Mouse (Mus musculus): ENCODE measurements at regions not wholly inside any gene's neighbourhood (a gene's known extent, or its start where the extent isn't known, plus 50 kb on each side); places are given as distances from the start of the nearest gene placed in this dataset.

DNA sequence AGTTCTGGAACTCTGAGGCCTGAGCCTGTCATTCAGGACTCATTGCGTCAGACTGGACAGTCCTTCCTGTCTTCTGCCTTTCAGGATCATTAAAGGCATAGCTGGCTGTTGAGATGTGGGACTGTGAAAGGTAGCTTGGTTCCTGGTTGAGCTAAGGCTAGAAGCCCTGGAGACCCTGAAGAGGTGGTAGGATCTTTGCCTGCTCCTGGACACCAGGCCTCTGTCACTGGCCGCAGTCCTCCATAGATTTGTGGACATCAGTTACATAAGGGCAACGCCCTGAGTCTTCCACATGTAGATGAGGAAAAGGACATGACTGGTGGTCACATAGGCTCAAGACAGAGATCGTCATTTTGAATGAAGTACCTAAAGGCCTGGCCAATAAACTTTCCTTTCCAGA lies 127.9 kb downstream of the Opa1 start:
- no peak for DNase-seq (ENCODE audit: low spot score in 2 of 2)

DNA sequence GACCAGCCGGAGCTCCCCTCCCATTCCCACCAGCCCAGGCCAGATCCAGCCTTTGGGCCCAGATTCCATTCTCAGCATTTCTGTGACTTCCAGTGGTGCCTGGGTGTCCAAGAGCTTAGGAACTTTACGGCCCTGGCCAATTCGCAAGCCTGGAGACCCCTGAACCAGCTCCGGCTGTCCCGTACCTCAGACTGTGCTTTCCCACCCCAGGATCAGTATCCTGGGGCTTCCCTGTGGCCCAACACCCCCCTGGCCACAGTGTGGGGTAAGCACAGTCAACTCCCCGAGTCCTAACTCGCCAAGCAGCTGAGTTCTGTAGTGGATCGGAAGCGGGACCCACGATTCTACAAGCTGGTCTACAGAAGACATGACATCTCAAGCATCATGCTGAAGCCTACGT lies 128.5 kb downstream of the Opa1 start:
- no peak for DNase-seq (ENCODE audit: low spot score in 2 of 2)

DNA sequence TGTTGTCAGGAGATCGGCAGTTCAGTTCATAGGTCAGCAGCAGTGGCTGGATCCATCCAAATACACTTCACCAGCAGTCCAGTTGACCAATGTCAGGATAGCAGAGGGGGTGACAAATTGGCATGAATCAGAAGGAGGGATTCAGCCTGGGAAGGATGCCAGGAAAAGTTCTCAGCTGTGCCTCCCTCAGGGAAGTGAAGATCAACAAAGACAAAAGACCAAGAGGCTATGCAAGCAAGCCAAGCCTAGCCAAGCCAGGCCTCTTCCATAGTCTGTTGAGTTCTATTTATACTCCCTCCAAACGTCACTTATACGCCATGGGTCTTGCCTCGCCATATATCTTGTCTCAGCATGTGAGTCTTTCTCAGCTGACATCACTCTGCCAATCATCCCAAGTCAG lies 129.9 kb downstream of the Opa1 start:
- DNase-seq (ENCODE audit: low spot score in 2 of 2): no peak

DNA sequence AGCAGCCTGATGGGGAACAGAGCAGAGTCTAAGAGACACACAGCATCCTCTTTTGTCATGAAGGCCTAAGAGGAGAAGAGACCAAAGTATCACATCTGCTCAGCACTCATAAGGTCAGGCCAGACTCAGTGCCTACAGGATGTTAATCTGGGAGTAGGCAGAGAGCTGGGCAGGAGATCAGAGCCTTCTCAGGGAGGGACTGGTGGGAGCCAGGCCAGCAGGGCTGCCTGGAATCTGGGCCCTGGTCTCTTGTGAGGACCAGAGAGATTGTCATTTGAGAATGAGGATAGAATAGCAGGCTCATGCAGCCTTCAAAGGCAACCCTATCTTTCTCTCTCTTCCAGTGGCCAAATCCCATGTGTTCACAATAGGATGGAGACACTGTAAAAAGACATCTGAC lies 132.3 kb downstream of the Opa1 start:
- DNase-seq (ENCODE audit: low spot score in 2 of 2): no peak

DNA sequence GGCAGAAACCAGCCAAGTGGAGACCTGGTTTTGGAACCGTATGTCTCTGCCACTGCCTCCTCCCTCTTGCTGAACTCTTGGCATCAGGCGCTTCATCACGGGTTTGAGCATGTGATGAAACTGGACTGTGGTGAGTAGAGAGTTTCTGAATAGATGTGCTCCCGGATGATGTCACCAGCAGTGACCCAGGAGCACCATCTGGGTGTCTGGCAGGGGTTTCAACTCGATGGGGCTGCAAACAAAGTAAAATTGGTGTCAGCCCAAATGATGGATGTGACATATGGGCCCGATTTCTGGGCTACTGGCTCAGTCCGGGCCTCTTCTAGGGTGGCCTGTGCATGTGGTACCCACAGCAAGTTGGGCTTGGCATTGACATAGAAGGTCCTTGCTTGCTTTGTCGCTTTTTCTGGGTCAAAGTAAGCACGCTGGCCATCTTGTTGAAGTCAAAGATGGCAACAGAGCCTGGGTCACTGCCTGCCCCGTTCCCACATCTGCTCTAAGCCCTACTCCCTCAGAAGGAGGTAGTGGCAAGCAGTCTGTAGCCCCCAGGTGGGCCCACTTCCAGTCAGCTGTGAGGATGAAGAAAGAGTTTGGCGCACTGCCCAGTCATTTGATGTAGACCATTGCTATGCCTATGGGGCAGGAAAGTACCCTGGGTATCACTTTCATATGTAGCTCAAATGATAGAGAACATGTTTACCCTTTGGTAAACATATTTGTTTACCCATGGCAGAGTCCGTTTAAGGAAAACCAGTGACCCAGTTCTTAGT lies 133.0 kb downstream of the Opa1 start:
- DNase-seq (ENCODE audit: low spot score in 2 of 2): no peak

DNA sequence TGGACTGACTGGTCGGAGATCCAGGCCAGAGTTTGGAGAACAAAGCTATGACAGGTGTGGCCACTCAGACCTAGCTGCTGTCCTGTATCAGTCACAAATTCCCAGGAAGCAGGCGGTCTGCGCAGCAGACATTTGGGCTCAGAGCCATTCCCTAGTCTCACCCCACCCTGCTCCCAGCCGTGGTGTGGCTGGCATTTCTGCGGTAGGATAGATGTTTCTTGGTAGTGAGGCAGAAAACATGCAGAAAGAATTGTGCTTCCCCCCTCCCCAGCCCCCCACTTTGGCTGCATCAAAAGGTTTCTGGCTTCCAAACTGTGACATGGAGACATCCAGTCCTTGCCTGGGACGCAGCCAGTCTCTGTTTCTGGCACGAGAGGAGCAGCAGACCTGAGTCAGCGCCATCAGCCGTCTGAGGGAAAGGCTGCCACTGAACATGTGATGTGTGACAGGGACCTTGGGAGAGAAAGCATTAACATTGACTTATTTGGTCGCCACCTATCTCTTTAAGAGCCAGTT lies 135.5 kb downstream of the Opa1 start:
- DNase-seq (ENCODE audit: low spot score in 2 of 2): no peak

DNA sequence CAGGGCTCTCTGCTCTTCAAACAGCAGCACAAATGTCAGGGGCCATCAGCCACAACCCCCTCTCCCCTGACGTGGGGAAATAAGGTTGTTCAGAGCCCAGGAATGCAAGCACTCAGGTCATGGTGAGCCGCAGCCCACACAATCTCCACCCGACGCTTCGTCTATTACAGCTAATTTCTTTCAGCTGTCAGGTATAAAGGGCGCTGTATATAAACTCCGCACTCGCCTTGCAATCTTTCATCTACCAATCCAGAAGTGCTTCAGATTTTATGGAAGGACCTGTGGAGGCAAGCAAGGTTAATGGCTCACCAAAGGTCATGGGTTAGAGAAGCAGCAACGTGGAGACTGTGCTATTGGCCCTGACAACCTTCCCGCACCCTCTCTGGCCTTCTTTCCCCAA lies 139.8 kb downstream of the Opa1 start:
- no peak for DNase-seq (ENCODE audit: low spot score in 2 of 2)

DNA sequence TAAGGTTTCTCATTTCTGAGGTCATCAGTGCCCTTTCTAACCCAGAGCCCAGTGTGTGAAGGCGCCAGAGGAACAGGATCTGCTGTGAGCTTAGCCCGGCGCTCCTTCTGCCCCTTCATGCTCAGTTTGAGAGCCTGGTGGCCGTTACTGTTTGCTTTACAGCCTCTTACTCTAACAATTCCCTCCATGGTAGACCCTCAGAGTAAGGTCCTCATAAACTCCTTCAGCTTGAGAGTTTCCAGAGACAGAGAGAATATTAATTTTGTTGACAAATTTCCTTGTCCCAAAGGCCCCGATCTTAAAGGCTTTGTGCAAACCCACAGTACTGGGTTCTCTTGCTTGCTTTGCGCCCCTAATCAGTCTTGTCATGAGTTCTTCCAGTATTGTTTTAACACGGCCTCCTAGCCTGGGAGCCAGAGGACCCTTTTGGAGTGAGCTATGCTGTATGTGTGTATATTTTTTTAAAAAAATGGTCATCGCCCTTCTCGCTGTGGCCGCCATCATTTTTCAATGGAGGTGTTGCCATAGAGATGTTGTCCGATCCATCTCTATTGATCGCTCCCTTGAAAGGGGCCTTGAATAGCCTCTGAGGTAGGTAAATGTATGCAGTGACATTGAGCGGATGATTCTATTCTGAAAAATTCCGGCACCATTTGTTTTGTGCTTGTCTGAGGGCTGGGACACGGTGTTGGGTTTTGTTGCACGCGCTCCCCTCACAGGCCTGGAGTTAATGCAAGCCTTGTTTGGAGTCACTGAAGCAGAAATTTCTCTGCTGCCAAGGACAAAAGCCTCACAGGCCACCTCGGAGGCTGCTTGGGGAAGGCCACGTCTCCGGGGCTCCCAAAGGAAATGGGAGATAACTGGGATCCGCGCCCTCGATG lies 140.7 kb downstream of the Opa1 start:
- no peak for DNase-seq (ENCODE audit: low spot score in 2 of 2)

DNA sequence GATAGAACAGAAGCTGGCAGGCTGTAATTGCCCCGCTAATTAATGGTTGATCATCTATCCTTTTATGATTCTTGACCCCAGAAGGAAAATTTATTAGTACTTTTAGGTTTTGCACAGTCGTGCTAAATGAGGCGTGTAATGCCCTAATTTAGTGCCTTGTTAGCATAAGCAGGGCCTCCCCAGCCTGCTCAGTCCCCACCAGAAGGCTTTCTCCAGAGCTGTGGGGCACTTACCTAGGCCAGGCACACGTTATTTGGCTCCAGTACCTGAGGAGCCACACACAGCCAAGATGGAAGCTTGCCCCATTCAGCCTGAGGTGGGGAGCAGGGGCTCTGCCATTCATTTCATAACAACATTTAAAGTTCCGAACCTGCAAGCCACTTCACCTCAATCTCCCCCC lies 146.0 kb downstream of the Opa1 start:
- DNase-seq (ENCODE audit: low spot score in 2 of 2): no peak

DNA sequence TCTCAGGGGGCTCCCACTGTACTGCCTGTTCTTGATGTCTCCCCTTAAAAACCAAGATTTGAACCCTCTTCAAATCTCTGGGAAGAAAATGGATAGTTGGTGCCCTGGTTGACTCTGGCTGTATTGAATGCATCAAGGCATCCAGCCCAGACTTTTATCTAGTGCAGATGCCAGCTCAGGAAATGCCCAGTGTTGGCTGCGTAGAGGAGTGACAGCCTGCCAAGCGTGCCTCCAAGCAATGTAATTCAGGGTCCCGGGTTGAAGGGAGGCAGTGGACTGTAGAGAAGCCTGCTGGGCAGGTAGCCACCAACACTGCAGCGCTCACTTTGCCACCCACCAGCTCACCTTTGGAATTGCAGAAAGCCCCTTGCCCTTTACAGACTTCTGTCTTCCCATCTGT lies 146.4 kb downstream of the Opa1 start:
- DNase-seq (ENCODE audit: low spot score in 2 of 2): no peak

DNA sequence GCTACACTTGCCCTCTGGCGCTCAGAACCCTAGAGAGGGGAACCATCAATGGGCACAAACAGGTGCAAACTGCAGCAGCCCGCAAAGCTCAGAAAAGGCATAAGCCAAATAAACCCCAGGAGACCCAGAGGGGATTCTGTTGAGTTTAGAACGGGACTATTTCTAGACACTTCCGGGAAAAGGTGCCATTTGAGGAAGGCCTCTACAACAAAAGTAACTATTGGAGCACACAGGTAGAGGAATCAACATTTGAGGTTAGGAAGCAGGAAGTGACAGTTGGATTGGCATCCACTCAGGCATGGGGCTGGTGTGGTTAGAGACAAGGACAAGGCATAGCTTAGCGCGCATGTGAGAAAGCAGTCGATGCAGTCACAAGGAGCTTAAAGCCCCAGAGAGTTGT lies 148.3 kb downstream of the Opa1 start:
- no peak for DNase-seq (ENCODE audit: low spot score in 2 of 2)

DNA sequence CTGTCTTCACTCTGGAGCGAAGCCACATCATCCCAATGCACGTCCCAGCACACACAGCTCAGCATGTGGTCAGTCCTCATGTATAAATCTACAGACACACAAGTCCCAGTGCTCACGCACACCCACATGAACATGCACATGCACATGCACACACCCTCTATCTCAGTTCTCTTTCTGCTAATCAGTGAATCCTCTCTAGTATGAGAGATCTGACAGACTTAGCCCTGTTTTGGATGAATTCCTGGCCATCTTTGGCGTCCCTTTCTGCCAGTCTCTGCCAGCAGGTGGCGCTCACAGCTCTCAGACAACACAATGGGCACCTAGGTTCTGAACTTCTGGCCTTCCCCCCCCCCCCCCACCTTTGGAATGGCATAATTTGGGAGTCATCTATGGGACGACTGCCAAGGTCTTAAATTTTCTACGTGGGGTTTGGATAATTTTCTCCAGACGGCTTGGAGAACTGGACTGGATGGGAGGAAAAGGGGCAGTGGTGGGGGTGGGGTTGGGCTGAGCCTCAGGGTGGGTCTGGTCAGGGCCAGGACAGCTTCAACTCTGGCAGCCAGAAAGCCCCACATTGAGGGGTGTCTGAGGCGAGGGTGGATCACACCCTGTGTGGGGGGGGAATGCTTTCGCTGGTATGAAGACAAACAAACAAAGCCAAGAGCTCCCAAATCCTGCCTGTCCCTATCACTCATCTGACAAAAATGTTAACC lies 149.8 kb downstream of the Opa1 start:
- DNase-seq (ENCODE audit: low spot score in 2 of 2): peak; percentile 40 to 73

DNA sequence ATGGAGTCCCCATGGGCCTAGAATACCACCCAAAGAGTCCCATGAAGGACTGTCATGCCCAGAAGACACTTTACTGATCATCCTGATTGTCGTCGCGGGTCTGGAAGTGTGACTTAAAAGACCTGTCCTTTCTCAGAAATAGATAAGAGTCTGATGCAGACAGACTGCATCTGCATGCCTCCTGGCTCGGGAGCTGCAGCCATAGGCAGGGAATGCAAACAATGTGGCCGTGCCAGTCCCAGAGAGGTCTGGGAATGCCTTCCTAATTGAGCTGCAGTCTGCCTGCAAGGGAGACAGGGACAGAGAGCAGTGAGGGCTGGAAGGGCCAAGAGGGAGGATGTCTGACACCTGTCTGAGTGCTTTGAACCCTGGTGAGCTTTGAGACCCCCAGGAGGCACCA lies 150.9 kb downstream of the Opa1 start:
- no peak for DNase-seq (ENCODE audit: low spot score in 2 of 2)

DNA sequence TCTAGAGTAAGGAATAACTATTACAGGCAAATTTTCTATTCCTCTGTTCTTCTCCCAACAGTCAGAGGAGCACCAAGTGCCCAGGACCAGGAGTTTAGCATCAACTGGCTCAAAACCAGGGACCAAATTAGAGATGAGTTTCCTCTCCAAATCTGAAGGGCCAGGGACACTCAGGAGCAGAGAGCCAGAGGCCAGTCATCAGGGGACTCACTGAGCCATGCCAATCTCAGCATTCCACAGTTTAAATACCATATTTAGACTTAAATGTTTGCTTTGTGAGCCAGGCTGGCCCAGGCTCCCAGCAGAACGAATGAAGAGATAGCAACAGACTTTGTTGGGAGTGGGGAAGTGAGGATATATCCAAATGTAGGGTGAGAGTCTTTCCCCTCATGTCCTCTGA lies 153.8 kb downstream of the Opa1 start:
- no peak for DNase-seq (ENCODE audit: low spot score in 2 of 2)

DNA sequence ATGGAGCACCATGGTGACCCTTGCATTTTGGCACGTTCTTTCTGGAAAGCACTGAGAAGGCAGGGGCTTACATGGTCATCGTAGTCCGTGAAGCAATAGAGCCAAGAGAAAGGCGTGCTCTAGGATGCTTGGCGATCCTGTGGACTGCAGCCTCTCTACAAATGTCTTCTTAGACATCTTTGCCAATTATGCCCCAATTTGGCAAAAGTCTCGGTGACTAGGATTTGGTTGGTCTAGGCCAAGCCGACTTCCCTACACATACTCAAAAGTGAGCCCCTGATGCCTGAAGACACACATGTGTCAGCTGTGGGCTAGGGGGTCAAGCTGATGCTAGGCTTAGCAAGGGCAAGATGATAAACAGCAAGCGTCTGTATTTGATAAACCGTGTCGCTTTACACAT lies 154.7 kb downstream of the Opa1 start:
- no peak for DNase-seq (ENCODE audit: low spot score in 2 of 2)

DNA sequence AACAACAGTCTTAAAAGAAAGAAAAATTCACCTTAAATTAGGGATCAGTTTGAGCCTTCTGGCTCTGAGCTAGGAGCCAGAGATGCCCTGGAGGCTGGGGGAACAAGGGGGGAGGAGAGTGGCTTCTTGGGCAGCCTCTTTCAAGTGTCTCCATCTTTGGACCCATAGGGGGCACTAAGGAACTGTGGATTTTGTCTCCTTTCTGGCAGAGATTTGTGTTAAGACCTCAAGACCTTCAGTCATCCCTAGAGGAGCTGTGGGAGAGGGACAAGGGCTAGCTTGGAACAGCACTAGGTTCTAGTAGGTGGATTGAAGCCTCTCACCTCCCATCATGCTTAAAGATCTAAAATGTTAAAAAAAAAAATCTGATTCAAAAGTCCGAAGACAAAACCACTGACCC lies 155.2 kb downstream of the Opa1 start:
- peak in 1 of 2 experiments; percentile 44 for DNase-seq (ENCODE audit: low spot score in 2 of 2)

DNA sequence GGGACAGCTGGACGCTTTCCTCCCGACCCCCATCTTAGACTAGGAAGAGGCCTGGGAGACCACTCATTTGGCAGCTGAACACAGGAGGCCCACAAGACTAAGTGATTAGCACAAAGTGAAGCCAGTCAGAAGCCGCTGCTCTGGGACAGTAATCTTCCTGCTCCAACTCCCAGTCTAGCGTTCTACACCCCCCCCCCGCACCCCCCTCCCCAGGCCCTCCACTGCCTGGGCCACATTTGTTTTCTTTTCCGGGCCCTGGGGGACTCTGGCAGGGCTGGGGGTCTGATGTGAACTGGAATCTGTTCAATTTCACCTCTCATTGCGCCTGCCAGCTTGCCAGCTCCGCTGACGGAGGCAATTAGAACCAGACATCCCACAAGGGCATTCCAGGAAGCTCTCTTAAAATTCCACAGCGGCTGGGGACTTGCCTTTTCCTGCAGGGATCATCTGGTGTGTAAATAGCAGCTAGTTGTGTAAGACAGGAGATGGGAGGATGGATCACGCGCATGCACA lies 155.7 kb downstream of the Opa1 start:
- DNase-seq (ENCODE audit: low spot score in 2 of 2): no peak

DNA sequence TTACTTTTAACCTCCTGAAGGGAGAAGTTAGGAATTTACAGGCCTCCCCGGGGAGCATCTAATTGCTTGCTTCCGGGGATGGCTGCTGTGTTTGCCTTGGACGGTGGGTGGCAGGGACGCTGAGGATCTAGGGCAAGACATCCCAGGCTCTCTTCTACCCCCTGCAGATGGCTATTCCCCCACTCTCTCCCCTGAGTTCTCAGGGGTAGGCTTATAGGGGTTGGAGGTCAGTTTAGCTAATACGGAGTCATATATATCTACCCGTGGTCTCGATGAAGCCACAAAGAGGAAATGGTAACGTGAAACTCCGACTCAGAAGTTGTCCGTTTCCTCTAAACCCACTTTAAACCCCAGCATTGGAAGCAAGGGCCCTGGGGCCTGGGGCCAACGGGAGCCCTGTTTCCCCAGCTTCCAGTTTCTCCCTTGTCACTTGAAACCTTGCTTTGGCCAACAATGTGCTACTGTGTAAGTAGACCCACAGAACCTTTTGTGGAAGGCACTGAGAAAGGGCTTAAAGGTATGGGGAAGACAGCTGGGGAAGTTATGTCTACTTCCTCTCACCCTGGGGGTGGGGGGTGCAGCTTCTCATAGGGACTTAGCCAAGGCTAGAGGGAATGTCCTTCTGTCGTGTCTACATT lies 156.4 kb downstream of the Opa1 start:
- no peak for DNase-seq (ENCODE audit: low spot score in 2 of 2)

DNA sequence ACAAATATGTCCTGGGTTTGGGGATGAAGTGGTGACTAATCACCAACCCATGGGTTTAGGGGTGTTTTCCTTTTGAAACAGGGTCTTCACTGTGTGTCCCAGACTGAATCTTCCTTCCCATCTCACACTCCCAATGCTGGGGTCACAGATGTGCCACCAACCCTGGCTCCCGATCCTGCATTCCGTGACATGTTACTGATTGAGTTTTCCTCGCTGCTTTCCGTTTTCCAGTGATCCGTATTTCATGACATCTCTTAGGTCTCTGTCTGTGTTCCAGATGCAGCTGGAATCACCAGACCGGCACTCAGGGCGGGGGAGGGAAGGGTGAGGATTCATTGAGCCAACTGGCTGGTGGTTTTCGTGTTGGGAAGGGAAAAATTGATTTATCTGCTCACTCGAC lies 157.1 kb downstream of the Opa1 start:
- no peak for DNase-seq (ENCODE audit: low spot score in 2 of 2)

DNA sequence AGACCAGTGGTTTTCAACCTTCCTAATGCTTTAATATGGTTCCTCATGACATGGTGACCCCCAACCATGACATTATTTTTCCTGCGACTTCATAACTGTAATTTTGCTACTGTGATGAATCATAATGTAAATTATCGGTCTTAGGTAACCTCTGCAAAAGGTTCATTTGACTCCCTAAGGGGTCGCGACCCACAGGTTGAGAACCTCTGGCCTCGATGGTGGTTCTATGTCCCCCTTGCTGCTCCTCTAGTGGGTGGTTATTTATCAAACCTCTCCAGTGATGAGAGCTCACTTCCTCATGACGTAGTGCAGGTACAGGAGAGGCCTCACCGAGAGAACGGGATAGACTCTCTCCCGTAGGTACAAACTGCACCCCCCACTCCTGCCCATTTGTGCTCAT lies 158.9 kb downstream of the Opa1 start:
- DNase-seq (ENCODE audit: low spot score in 2 of 2): no peak

DNA sequence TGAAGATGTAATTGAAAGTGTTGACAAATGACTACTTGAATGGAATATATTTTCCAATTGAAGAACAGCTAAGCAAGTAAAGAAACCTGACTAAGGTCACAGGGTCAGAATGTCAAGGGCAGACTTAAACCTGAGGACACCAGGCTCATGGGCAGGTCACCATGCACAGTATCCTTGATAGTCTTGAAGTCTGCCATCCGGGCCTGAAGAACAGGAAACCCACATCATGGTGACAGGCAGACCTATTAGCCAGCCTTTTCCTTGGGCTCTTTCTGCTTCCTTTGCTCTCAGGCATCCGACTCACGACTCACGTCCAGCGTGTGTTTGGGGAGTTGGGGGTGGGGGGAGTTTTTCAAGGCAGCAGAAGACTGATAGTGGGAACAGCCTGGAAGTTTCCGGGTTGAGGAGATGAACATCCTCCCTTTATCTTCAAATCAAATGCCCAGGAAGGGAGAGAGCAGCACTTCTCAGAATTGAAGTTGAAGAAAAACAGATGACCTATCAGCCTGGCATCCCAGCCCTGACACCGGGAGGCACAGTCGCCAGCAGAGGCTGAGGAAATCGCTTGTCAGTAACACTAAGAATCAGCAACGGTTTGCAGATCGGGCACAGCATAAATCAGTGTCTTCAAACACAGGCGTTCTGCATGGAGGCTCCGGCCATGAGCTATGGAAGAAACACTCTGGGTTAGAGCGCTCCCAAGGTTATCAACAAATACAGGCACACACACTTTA lies 163.5 kb downstream of the Opa1 start:
- DNase-seq (ENCODE audit: low spot score in 2 of 2): no peak

All from right cerebral cortex, postnatal 36 days (tissue).